ENCODE assay signal across 8 mouse cellular contexts in the genomic region with DNA sequence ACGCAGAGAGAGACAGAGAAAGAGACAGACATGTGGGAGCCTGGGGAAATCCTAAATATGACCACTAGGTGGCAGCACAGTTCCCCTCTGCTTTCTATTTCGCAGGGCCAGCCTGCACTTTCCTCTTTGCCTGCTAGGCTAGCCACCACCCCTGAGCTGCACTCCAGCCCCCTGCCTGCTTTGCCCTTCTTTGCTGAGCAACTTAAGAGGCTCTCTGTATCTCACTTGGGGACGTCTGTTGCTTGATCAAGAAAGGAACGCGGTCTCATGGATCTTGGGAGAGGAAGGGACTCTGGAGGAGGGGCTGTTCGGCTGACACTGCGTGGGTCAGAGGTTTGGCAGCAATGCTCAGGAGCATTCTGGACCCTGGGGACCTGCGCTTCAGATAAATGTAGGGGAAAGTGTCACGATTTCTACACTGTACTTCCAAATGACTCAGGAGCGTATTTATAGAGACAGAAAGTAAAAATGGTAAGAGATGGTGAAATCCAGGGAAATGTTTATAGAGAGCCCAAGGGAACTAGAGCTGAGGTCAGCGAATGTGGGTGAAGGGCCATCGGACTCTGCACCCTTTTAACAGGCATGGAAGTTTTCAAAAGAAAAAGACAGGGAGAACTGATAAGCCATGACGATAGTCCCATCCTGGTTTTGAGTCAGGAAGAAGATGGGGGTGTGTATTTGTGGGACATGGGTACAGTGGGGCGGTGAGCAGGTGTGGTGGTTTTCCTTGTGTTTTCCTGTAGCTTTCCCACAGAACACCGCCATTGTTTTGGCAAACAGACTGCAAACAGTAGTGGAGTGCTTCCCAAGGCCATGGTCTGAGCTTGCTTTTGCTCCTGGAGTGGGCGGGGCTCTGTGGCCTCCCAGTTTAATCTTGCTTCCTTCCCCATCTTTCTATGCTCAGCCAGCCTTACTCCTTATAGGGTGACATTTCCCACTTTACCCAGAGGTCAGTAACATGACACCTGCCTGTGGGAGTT. TPM values are rescaled to one million over a fixed set of nuclear protein-coding genes. Genes with fewer than 3 reads are reported as not detected.
DNase-seq lines count a peak whose midpoint lies in the region; ATAC-seq lines count a peak whose summit lies in the region.

No protein-coding gene starts in this region.

- DNase-seq in adrenal gland, adult 18-20 months (ENCODE audit: low spot score in 2 of 2): peak; percentile 71 to 80
- peak; percentile 89 for DNase-seq in embryo, embryonic 10.5 days (ENCODE audit: low spot score)
- peak; percentile 47 for DNase-seq in gastrocnemius, postnatal 25 days
- peak; percentile 63 to 72 for DNase-seq in left cerebral cortex, postnatal 10 days (ENCODE audit: extremely low spot score in 1 of 2, low spot score in 2 of 2)
- DNase-seq in right cerebral cortex, adult 18-20 months: peak; percentile 58
- peak; percentile 59 to 75 for DNase-seq in urinary bladder, postnatal 36 days (ENCODE audit: low spot score in 2 of 2)

- no peaks in the 10 kb centered on the region; the same call in 1 of the 2 replicates for H3K9me3 ChIP-seq in megakaryocyte, embryonic 14.5 days

- ATAC-seq in inflammation-experienced regulatory T-cells, adult 6 months: peak; percentile 67

- H3K36me3 ChIP-seq in megakaryocyte, embryonic 14.5 days (replicated peaks; ENCODE audit: low read length): no peaks in the 10 kb centered on the region

- intact Hi-C loops in left cerebral cortex, postnatal 10 days (cut with DNase I): loop anchor here (10.0 kb wide), 2 partner anchors 166 to 286 kb away; partner anchors contain the start of gene Rhcg

- peaks cover 61% of the 10 kb centered on the region for H3K4me1 ChIP-seq in megakaryocyte, embryonic 14.5 days

- H3K4me3 ChIP-seq in megakaryocyte, embryonic 14.5 days (replicated peaks): peak overlapping the region; percentile 90

- H3K27me3 ChIP-seq in megakaryocyte, embryonic 14.5 days (replicated peaks): peaks cover 20% of the 10 kb centered on the region

RNA-seq across cellular contexts. Expression of gene Mesp1, which starts 12.7 kb away (rescaled TPM):
- total RNA-seq in adrenal gland, adult 18-20 months (2021): not detected
- total RNA-seq in gastrocnemius, postnatal 25 days (2021): not detected
- polyA plus RNA-seq in inflammation-experienced regulatory T-cells, adult 6 months (2017; shearing (Covaris generic)): not detected
- total RNA-seq in left cerebral cortex, postnatal 10 days (2021): 1 to 10 TPM in 1 of 2 experiments, under 1 TPM in 1; 0.36 to 1.1 TPM
- polyA plus RNA-seq in megakaryocyte, embryonic 14.5 days (2012; ENCODE audit: insufficient read depth, low replicate concordance): not detected in 2 replicates

RNA-seq across cellular contexts. Expression of gene Mesp2, which starts 29.6 kb away (rescaled TPM):
- total RNA-seq in adrenal gland, adult 18-20 months (2021): under 1 TPM; 0.36 to 0.90 TPM
- not detected for total RNA-seq in gastrocnemius, postnatal 25 days (2021)
- under 1 TPM in 2 of 3 experiments, not detected in 1; 0.24 to 0.29 TPM for polyA plus RNA-seq in inflammation-experienced regulatory T-cells, adult 6 months (2017; shearing (Covaris generic))
- 1 to 10 TPM; 1.4 to 2.6 TPM for total RNA-seq in left cerebral cortex, postnatal 10 days (2021)
- polyA plus RNA-seq in megakaryocyte, embryonic 14.5 days (2012; ENCODE audit: insufficient read depth, low replicate concordance): not detected in 2 replicates

RNA-seq across cellular contexts. Expression of gene Wdr93, which starts 38.0 kb away (rescaled TPM):
- total RNA-seq in adrenal gland, adult 18-20 months (2021): 1 to 10 TPM; 1.8 to 2.5 TPM
- total RNA-seq in gastrocnemius, postnatal 25 days (2021): not detected
- under 1 TPM in 1 of 3 experiments, not detected in 2; 0.25 TPM for polyA plus RNA-seq in inflammation-experienced regulatory T-cells, adult 6 months (2017; shearing (Covaris generic))
- under 1 TPM in 1 of 2 experiments, not detected in 1; 0.34 TPM for total RNA-seq in left cerebral cortex, postnatal 10 days (2021)
- polyA plus RNA-seq in megakaryocyte, embryonic 14.5 days (2012; ENCODE audit: insufficient read depth, low replicate concordance): not detected in 2 replicates

RNA-seq across cellular contexts. Expression of gene Pex11a, which starts 38.0 kb away (rescaled TPM):
- total RNA-seq in adrenal gland, adult 18-20 months (2021): 10 to 100 TPM; 55.5 to 61.1 TPM
- 10 to 100 TPM in 1 of 2 experiments, 1 to 10 TPM in 1; 8.8 to 11.8 TPM for total RNA-seq in gastrocnemius, postnatal 25 days (2021)
- polyA plus RNA-seq in inflammation-experienced regulatory T-cells, adult 6 months (2017; shearing (Covaris generic)): 1 to 10 TPM; 2.1 to 5.1 (median 3.1) TPM
- total RNA-seq in left cerebral cortex, postnatal 10 days (2021): 1 to 10 TPM; 9.0 to 9.8 TPM
- polyA plus RNA-seq in megakaryocyte, embryonic 14.5 days (2012; ENCODE audit: insufficient read depth, low replicate concordance): 0.81 TPM in 1 of 2 replicates, not detected in the other

RNA-seq across cellular contexts. Expression of gene Plin1, which starts 48.2 kb away (rescaled TPM):
- total RNA-seq in adrenal gland, adult 18-20 months (2021): 1,000 to 10,000 TPM in 1 of 2 experiments, 100 to 1,000 TPM in 1; 490 to 1,137 TPM
- 10 to 100 TPM in 1 of 2 experiments, 1 to 10 TPM in 1; 1.8 to 53.2 TPM for total RNA-seq in gastrocnemius, postnatal 25 days (2021)
- under 1 TPM in 1 of 3 experiments, not detected in 2; 0.79 TPM for polyA plus RNA-seq in inflammation-experienced regulatory T-cells, adult 6 months (2017; shearing (Covaris generic))
- total RNA-seq in left cerebral cortex, postnatal 10 days (2021): not detected
- 1.7 TPM in 1 of 2 replicates, not detected in the other for polyA plus RNA-seq in megakaryocyte, embryonic 14.5 days (2012; ENCODE audit: insufficient read depth, low replicate concordance)

Comparison
In these comparisons a context has a peak if more than half of its experiments do, and no peak if none do; other contexts are left out.
1. Peak in every context shown above with its lines: DNase-seq, ATAC-seq and H3K4me3 ChIP-seq.